Mouse (Mus musculus): ENCODE measurements around the gene Dnmbp. TPM values are rescaled to one million over a fixed set of nuclear protein-coding genes. Genes with fewer than 3 reads are reported as not detected.
"Not testable (repeated sequence)": the region's sequence is repeated elsewhere in the genome, so short reads cannot be mapped to it uniquely, and the experiment has no call there.

Dnmbp gene
- total RNA-seq, 2 experiments from 2014 or later: 9.4 to 11.3 TPM

DNA sequence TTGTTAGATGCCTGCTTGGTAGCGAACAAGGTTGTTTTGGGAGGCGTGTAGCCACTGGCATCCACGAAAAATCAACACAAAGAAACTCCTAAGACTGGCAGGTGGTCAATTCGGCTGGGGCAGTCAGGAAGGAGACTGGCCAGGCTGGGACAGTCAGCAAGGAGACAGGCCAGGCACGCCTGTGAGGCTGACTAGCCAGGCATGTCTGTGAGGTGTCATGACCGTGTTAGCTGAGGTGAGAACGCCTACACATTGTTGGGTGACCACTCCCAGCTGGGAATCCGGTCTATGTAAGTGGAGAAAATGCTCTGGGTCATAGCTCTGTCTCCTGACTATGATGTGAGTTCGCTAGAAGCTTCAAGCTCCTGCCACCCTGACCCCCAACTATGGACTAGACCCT is 22.8 kb upstream of the Dnmbp start:
- DNase-seq: no peak
- no peak overlapping the region for H3K4me3 ChIP-seq
- H3K27ac ChIP-seq: no peak overlapping the region
- intact Hi-C loops (cut with DNase I): no loop called here
- no peak for TF ChIP-seq CTCF (IDR thresholded peaks at IDR 0.05)

DNA sequence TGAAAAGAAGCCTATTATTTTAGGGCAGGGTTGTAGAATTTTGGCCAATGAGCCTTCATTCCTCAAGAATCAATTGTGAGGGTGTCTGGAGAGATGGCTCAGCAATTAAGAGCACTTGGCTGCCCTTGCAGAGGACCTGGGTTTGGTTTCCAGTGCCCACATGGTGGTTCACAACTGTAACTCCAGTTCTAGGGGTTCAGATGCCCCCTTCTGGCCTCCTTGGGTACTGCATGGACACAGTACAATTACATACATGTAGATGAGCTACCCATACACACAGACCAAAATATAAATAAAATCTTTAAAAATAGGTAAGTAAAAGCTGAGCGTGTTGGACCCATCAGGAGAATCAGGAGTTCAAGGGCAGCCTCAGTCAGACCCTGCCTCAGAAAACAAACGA is 21.2 kb upstream of the Dnmbp start:
- Histone ChIP-seq H3K4me3 (no peak overlapping the region), H3K27ac (no peak overlapping the region)
- TF ChIP-seq CTCF (IDR thresholded peaks at IDR 0.05): peak; percentile 49
- no peak for DNase-seq
- intact Hi-C loops (cut with DNase I): no loop called here

DNA sequence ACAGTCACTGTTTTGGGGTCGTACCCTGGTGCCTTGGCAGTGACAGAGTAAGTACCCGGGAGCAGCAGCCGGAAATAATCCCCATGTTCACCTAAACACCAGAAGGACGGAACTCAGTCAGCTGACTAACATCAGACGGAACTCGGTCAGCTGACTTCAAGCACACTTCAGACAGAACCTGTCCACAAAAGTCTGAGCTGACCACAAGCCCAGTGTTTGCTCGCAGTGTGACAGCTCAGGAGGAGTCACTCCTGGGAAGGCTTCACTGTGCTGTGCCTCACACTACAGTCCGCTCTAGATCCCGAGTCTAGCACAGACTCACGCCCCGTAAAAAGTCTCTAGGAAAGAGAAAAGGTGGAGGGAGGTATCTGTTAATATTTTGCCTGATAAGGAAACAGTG is 20.0 kb upstream of the Dnmbp start:
- H3K4me3 ChIP-seq: no peak overlapping the region
- intact Hi-C loops (cut with DNase I): no loop called here
- DNase-seq: no peak
- H3K27ac ChIP-seq: no peak overlapping the region
- TF ChIP-seq CTCF (IDR thresholded peaks at IDR 0.05): no peak

DNA sequence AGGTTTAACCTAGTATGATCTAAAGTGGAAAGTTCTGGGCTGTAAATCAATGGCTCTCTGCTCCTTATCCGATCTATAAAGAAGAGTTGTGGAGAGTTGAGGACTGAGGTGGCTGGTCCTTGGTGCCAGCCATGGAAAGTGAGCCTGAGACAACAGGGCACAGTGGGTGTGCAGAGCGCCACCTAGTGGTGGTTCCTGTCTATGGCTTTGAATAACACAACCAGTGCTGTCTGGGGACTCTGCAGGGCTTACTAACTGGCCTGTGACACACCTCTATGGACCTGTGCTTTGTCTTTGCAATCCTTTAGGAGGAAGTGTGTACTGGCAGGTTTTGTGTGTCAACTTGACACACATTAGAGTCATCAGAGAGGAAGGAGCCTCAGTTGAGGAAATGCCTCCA is 19.2 kb upstream of the Dnmbp start:
- DNase-seq: peak; percentile 77
- intact Hi-C loops (cut with DNase I): loop anchor here (1.0 kb wide), 1 partner anchor 127 kb away; no protein-coding TSS in a partner anchor
- Histone ChIP-seq H3K4me3 (no peak overlapping the region), H3K27ac (no peak overlapping the region)
- TF ChIP-seq CTCF (IDR thresholded peaks at IDR 0.05): peak; percentile 92

DNA sequence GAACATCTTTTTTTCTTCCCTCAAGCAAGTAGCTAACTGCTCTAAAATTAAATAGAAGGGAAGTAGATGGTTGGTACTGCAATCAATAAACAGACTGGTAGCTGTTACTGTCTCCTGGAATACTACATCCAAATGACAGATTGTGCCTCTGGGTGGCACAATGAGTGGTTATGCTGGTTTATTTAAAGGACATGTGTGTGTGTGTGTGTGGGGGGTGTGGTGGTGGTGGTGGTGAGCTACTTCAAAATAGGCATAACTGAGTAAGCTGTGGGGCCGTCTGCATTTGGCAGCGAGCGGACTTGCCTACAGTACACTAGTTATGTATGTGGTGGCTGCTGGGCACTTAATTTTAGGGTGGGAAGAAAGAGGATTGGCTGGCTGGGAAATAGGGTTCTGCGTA is 17.9 kb upstream of the Dnmbp start:
- no peak for TF ChIP-seq CTCF (IDR thresholded peaks at IDR 0.05)
- intact Hi-C loops (cut with DNase I): no loop called here
- Histone ChIP-seq H3K27ac (no peak overlapping the region), H3K4me3 (no peak overlapping the region)
- no peak for DNase-seq

DNA sequence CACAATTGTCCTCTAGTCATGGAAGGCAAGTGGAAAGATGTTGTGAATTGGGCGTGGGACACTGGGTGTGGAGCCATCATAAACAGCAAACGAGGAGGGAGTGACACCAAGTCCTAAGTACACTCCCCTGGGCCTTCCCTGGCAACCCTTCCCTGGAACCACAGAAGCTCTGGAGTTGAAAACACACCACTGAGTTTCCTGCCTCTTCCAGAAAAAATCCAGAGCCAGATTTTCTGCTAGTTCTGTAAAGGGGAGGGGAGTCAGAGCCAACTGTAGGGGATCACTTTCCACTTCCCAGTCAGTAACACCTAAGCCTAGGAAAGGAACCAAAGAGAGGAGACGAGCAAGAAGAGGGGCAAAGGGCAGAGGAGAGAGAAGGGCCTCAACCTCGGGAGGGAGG is 17.4 kb upstream of the Dnmbp start:
- Histone ChIP-seq H3K4me3 (no peak overlapping the region), H3K27ac (no peak overlapping the region)
- DNase-seq: peak; percentile 68
- no peak for TF ChIP-seq CTCF (IDR thresholded peaks at IDR 0.05)
- intact Hi-C loops (cut with DNase I): no loop called here

DNA sequence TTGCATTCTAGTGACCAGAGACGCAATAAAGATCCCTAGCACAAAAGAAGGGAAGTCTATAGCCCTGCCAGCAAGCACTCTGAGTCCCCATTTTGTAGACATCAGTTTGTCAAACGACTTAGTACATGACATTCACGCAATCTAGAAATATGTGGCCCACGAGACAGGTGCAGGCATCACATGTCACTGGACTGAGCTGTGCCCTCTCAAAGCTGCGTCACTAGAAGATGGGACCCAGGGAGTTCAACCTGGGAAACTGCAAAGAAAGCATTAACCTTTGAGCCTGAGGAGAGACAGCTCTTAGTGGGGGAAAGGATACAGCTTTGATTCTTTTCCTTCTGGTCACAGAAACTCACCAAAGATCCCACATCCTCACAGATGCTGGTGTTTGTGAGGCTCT is 15.3 kb upstream of the Dnmbp start:
- DNase-seq: no peak
- intact Hi-C loops (cut with DNase I): no loop called here
- Histone ChIP-seq H3K27ac (no peak overlapping the region), H3K4me3 (no peak overlapping the region)
- TF ChIP-seq CTCF (IDR thresholded peaks at IDR 0.05): no peak

DNA sequence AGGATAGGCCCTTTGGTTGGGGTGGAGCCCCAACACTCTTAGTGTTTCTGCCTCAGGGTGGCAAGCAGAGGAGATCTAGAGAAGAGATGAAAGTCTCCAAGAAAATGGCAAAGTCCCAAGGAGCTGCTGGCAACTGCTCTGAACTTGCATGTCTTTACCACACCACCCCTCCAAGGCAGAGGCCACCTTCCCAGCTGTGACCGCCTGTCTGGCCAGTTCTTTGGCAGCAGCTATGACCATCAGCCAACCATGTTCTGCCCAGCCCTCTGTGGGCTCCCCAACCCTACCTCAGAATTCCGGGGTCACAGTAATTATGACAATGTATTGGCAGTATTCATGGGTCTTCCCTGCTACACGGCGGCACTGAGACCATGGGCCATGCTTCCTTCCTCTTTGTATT is 14.9 kb upstream of the Dnmbp start:
- TF ChIP-seq CTCF (IDR thresholded peaks at IDR 0.05): no peak
- Histone ChIP-seq H3K27ac (no peak overlapping the region), H3K4me3 (no peak overlapping the region)
- intact Hi-C loops (cut with DNase I): no loop called here
- DNase-seq: no peak

DNA sequence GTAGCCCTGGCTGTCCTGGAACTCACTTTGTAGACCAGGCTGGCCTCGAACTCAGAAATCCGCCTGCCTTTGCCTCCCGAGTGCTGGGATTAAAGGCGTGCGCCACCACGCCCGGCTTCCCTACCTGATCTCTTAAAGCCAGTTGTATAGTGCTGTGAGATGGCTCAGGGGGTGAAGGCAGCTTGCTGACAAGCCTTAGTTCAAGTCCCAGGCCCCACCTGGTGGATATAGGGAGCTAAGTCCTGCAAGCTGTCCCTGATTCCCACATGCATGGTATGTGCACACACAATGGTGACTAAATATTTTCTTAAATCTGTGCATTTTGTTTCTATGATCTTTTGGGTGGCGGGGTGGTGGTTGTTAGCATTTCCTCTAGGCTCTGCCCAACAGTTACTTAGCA is 12.9 kb upstream of the Dnmbp start:
- H3K4me3 ChIP-seq; intact Hi-C loops (cut with DNase I); H3K27ac ChIP-seq; DNase-seq: not testable (repeated sequence)

DNA sequence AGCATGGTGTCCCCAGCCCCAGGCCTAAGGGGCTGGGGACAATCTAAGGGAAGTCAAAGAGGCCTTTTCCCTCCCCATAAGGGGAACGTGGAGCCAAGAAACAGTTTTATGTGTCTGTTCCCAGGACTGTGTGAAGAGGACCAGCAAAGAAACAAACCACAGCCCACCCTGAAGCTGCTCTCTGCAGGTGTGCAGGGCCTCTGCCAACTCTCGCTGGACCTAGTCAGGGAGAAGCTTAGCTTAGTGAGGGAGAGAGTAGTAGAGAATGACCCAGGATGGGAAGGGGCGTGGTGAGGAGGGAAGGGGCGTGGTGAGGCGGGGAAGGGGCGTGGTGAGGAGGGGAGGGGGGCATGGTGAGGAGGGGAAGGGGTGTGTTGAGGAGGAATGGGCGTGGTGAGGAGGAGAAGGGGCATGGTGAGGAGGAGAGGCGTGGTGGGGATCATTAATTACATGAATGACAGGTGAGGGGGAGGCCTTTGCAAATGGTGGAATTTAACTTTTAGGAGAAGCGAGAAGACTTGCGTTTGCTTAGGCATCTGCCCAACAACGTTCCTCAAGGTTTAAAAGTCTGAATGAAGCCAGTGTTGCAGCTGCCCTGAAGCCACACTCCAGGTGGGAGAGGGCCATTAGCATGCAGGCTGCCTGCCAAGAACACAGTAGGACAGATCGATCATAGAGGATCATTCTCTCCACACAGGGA is 9.3 kb upstream of the Dnmbp start:
- TF ChIP-seq CTCF (IDR thresholded peaks at IDR 0.05): no peak
- no peak for DNase-seq
- intact Hi-C loops (cut with DNase I): no loop called here
- H3K4me3 ChIP-seq: no peak overlapping the region
- no peak overlapping the region for H3K27ac ChIP-seq

DNA sequence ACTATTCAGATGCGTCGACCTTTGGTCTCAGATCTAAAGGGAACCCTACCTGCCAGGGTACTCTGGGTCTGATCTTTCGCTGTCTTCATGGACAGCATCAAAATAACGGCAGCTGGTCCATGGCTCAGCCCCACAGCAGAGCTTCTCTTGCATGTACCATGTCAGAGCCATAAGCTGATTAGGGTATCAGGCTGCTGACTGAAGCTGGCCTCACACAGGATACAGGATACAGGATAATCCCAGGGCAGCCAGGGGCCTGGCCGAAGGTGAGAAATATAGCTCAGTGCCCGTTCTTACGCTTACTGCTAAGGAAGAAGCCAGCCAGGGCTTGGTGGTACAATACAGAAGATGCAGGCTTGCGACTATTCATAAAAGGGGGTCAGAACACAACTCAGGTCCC is 4.6 kb upstream of the Dnmbp start:
- intact Hi-C loops (cut with DNase I): no loop called here
- no peak for DNase-seq
- Histone ChIP-seq H3K4me3 (no peak overlapping the region), H3K27ac (no peak overlapping the region)
- no peak for TF ChIP-seq CTCF (IDR thresholded peaks at IDR 0.05)

DNA sequence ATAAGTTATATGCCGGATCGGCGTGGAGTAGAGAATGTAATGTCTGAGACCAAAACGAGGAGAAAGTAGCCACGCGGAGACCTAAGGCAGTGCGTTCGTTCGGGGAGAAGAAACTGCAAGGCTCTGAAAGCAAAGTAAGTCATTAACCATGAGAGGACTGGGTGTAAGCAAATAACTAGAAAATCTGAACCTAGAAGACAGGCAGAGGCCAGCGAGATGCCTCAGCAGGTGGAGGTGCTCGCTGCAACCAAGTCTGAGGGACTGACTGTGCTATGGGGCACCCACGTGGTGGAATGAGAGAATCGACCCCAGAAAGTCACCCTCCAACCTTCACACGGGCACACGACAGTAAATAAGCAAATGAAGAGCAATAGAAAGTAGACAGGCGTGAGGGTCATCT is 3.1 kb upstream of the Dnmbp start:
- Histone ChIP-seq H3K27ac (no peak overlapping the region), H3K4me3 (no peak overlapping the region)
- DNase-seq: no peak
- intact Hi-C loops (cut with DNase I): no loop called here
- TF ChIP-seq CTCF (IDR thresholded peaks at IDR 0.05): no peak

DNA sequence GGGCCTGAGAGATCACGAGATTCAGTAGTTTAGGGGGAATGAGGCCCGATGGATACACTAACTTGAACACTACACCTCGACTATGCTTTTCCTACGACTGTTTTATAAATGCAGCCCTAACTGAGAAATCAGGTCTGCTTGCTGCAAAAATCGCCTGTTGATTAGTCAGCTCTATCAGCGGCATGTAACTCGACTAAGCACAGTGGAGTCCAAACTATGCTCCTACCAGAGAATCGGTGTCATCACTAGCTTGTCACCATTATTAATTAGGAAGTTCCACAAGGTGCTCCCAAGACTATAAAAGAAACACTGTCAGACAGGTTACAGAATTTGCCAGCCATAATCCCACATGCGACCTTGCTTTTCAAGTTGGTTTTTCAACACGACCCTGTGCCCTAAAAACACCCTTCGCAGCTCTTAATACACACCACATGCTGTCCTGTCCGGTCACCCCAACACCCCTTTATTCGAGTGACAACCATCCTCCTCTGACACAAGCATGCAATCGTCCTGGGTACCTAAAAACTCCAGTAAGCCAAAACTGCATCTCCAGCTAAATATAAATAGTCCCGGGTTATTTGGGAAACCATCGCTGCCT is 721 bp downstream of the Dnmbp start:
- intact Hi-C loops (cut with DNase I): loop anchor here (1.0 to 5.0 kb wide), 2 partner anchors 60 to 87 kb away; no protein-coding TSS in a partner anchor
- Histone ChIP-seq H3K27ac (peak overlapping the region; percentile 90), H3K4me3 (peak overlapping the region; percentile 89)
- DNase-seq: no peak
- TF ChIP-seq CTCF (IDR thresholded peaks at IDR 0.05): no peak

DNA sequence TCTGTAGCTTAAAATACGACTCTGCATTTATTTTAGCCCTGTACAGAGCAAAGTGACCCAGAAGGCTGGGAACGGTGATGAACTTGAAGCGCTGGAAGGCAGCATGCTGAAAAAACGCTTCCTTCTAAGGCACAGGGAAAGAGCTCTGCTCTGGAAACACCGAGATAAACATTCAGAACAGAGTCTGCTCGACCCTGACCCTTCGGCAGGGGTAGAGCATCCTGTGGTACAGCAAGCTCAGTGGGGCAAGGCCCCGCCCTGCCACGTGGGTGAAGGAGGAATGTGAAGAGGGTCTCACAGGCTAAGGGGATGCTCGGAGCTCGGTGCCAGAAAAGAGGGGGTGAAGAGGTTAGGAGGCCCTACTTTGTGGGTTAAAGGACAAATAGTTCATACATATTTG is 1.6 kb downstream of the Dnmbp start:
- peak overlapping the region; percentile 89 for H3K4me3 ChIP-seq
- intact Hi-C loops (cut with DNase I): loop anchor here (5.0 kb wide), 1 partner anchor 86 kb away; no protein-coding TSS in a partner anchor

More for the DNA sequence above, 1.6 kb downstream of the Dnmbp start:
- DNase-seq: no peak
- H3K27ac ChIP-seq: peak overlapping the region; percentile 90
- TF ChIP-seq CTCF (IDR thresholded peaks at IDR 0.05): no peak
